Mouse (Mus musculus) stomach, postnatal 0 days (tissue): ENCODE results near the gene Reg4.

Experiments used
- CTCF ChIP-seq: IDR thresholded peaks from 2 replicates; pipeline ENCODE4 v1.5.1; 2016; ENCODE audit warnings: antibody characterized with exemption, low read depth, mild to moderate bottlenecking, moderate library complexity
- EP300 ChIP-seq: optimal IDR thresholded peaks from 2 replicates; pipeline ENCODE3; 2016; ENCODE audit warnings: antibody characterized with exemption

DNA sequence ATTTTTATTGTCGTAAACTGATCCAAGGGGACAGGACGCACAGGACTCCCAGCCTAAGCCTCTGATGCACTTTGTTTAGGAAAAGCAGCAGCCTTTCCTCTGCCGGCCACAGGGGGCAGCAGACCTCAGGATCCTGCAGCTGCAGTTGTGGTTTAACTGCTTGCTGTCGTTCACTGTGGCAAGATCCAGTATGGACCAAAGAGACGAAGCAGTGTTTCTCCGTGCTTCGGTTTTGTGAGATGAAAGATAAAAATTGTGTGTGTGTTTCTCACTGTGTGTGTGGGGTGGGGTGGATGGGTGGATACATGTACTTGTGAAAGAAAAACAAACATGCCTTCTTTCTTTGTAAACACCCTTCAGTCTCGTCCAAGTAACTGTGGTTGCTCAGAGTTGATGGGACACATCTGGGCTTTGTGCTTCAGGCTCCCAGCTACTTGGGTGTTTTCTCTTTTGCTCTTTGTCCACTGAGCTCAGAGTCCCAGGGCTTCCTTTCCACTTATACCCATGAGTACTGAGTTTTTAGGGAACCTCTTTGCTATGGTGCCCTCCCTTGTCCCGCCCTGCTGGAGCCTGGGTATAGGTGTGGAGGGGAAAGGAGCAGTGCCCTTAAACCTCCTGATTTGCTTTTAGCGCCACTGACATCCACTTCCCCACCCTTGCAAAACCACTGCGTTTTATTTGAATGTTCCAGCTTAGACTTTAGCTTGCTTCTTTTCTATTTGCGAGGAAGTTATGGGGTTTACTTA is 59.1 kb downstream of the Reg4 start:
- TF ChIP-seq CTCF (peak; percentile 99), EP300 (no peak)
